Mouse (Mus musculus): ENCODE results near the gene Rpl11. TPM values are rescaled to one million over a fixed set of nuclear protein-coding genes. Genes with fewer than 3 reads are reported as not detected.
"Not testable (repeated sequence)": the region's sequence is repeated elsewhere in the genome, so short reads cannot be mapped to it uniquely, and the experiment has no call there.

Rpl11 gene
- total RNA-seq (2021) (100 to 1,000 TPM; 259 to 288 TPM), polyA plus RNA-seq (2012; rRNA removed) (132 and 186 TPM in 2 replicates)
- long read RNA-seq, transcript Rpl11-201 (6 exons, 833 nt), result major isoform, 146 of 167 reads
- long read RNA-seq, transcript Rpl11-204 (2 exons, 317 nt), result minor isoform, 9 of 167 reads
- long read RNA-seq, partial matches to known transcripts, result 3 of 167 reads
- long read RNA-seq, other reads (novel, unspliced or antisense), result 5 of 167 reads

- WGBS, result under 1% methylated on average over 21 of the region's 21 CpGs
- Histone ChIP-seq H3K4me3 (peak within 1 kb of the TSS; percentile 92), H3K36me3 (ENCODE audit: control insufficient read depth, insufficient read depth, low read length) (peaks cover 7% of the 10 kb centered on the region), H3K79me2 (replicated peaks; ENCODE audit: control insufficient read depth, insufficient read depth, low read length) (no peaks in the 10 kb centered on the region; the same call in 1 of the 2 replicates), H3K4me1 (ENCODE audit: control insufficient read depth, insufficient read depth, low read length) (peaks cover 5% of the 10 kb centered on the region), H3K9ac (ENCODE audit: low read depth, low read length) (peak within 1 kb of the TSS; percentile 97), H3K27me3 (ENCODE audit: control insufficient read depth, insufficient read depth, low read length) (no peaks in the 10 kb centered on the region), H3K27ac (peak within 1 kb of the TSS; percentile 87)
- peak; percentile 93 for DNase-seq
- intact Hi-C loops (cut with DNase I), result loop anchor here (2.0 to 5.0 kb wide), 5 partner anchors 32 to 550 kb away; partner anchors contain the start of genes Eloa, Gale, Kdm1a and Pithd1
- TF ChIP-seq CTCF (IDR thresholded peaks at IDR 0.05), result peak; percentile 97
- peak; percentile 94 for TF ChIP-seq POLR2A (IDR thresholded peaks at IDR 0.05; ENCODE audit: insufficient read depth, low read depth, low read length)
- peak; percentile 81 for TF ChIP-seq EP300 (IDR thresholded peaks at IDR 0.05; ENCODE audit: insufficient read depth, low read depth, low read length)
Measured at GRCm38 (mm10) chr4:136053247-136053596, at the start of gene Rpl11. Rpl11 (minus strand) TSS chr4:136053428.

DNA sequence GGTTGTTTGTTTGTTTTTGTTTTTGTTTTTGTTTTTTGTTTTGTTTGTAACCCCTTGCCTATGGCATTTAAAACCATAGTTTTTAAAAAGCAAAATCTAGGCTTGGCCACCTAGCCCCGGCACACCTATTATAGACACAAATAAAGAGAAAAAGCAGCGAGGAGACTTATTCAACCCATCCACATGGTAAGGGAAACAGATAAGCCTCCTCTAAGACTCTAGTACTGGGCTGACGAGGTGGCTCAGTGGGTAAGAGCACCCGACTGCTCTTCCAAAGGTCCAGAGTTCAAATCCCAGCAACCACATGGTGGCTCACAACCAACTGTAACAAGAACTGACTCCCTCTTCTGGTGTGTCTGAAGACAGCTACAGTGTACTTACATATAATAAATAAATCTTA, 48.5 kb upstream of the Rpl11 start:
- H3K4me3 ChIP-seq; H3K4me1 ChIP-seq (ENCODE audit: control insufficient read depth, insufficient read depth, low read length); H3K27me3 ChIP-seq (ENCODE audit: control insufficient read depth, insufficient read depth, low read length); DNase-seq; H3K27ac ChIP-seq; intact Hi-C loops (cut with DNase I); H3K9ac ChIP-seq (ENCODE audit: low read depth, low read length); H3K36me3 ChIP-seq (ENCODE audit: control insufficient read depth, insufficient read depth, low read length); H3K79me2 ChIP-seq (replicated peaks; ENCODE audit: control insufficient read depth, insufficient read depth, low read length): not testable (repeated sequence)
- WGBS, result 81% methylated on average over 4 of the region's 4 CpGs

DNA sequence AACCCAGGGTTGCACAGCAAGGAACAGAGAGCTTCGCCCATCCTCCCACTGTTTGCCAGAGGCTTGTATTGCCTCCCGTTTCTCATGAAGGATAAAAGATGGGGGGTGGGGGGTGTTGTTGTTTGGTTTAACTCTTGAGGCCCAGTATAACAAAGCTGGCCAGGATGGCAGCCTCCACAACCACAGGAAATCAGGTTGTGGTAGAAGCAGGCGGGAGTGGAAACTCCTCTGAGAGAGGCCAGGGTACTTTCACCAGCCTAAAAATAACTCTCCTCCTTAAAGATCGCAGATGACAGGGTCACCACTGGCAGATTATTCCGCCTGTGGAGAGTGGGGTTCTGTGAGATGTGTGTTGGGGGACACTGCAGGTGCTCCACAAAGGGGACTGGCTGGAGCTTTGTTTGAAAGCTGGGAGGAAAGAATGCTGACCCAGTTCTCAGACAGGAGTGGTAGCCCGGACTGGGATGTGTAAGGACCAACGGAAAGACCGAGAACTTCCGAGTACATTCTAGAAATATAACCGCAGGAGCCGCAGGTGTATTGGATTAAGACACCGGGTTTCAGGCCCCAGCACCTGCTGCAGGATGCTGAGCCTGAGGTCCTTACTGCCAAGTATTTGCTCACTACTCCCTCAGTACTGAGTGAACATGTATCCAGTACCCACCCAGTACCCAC, 47.3 kb upstream of the Rpl11 start:
- H3K27ac ChIP-seq, result no peak overlapping the region
- H3K27me3 ChIP-seq (ENCODE audit: control insufficient read depth, insufficient read depth, low read length), result no peaks in the 10 kb centered on the region
- no peak overlapping the region for H3K4me3 ChIP-seq
- H3K36me3 ChIP-seq (ENCODE audit: control insufficient read depth, insufficient read depth, low read length), result no peaks in the 10 kb centered on the region
- H3K79me2 ChIP-seq (replicated peaks; ENCODE audit: control insufficient read depth, insufficient read depth, low read length), result no peaks in the 10 kb centered on the region
- 53% methylated on average over 12 of the region's 12 CpGs for WGBS
- no peak overlapping the region for H3K9ac ChIP-seq (ENCODE audit: low read depth, low read length)
- intact Hi-C loops (cut with DNase I), result no loop called here
- no peak for TF ChIP-seq CTCF (IDR thresholded peaks at IDR 0.05)
- no peak for TF ChIP-seq POLR2A (IDR thresholded peaks at IDR 0.05; ENCODE audit: insufficient read depth, low read depth, low read length)
- no peak for TF ChIP-seq EP300 (IDR thresholded peaks at IDR 0.05; ENCODE audit: insufficient read depth, low read depth, low read length)
- no peaks in the 10 kb centered on the region for H3K4me1 ChIP-seq (ENCODE audit: control insufficient read depth, insufficient read depth, low read length)
- DNase-seq, result no peak

GRCm38 (mm10) chr4:136098446-136098845, 45.2 kb upstream of the Rpl11 start:
- TF ChIP-seq EP300 (IDR thresholded peaks at IDR 0.05; ENCODE audit: insufficient read depth, low read depth, low read length), result no peak
- no peak for TF ChIP-seq CTCF (IDR thresholded peaks at IDR 0.05)
- no peak for TF ChIP-seq POLR2A (IDR thresholded peaks at IDR 0.05; ENCODE audit: insufficient read depth, low read depth, low read length)
- Histone ChIP-seq H3K79me2 (replicated peaks; ENCODE audit: control insufficient read depth, insufficient read depth, low read length) (no peaks in the 10 kb centered on the region), H3K4me1 (ENCODE audit: control insufficient read depth, insufficient read depth, low read length) (no peaks in the 10 kb centered on the region), H3K36me3 (ENCODE audit: control insufficient read depth, insufficient read depth, low read length) (no peaks in the 10 kb centered on the region), H3K27me3 (ENCODE audit: control insufficient read depth, insufficient read depth, low read length) (no peaks in the 10 kb centered on the region), H3K27ac (no peak overlapping the region), H3K9ac (ENCODE audit: low read depth, low read length) (no peak overlapping the region), H3K4me3 (no peak overlapping the region)
- no peak for DNase-seq
- intact Hi-C loops (cut with DNase I), result no loop called here
- WGBS, result 94% methylated on average over 3 of the region's 3 CpGs

GRCm38 (mm10) chr4:136096446-136097113, 43.4 kb upstream of the Rpl11 start:
- no peaks in the 10 kb centered on the region for H3K79me2 ChIP-seq (replicated peaks; ENCODE audit: control insufficient read depth, insufficient read depth, low read length)
- intact Hi-C loops (cut with DNase I), result no loop called here
- H3K4me1 ChIP-seq (ENCODE audit: control insufficient read depth, insufficient read depth, low read length), result no peaks in the 10 kb centered on the region
- TF ChIP-seq EP300 (IDR thresholded peaks at IDR 0.05; ENCODE audit: insufficient read depth, low read depth, low read length) (no peak), POLR2A (IDR thresholded peaks at IDR 0.05; ENCODE audit: insufficient read depth, low read depth, low read length) (no peak), CTCF (IDR thresholded peaks at IDR 0.05) (no peak)
- H3K36me3 ChIP-seq (ENCODE audit: control insufficient read depth, insufficient read depth, low read length), result no peaks in the 10 kb centered on the region
- H3K9ac ChIP-seq (ENCODE audit: low read depth, low read length), result no peak overlapping the region
- H3K27ac ChIP-seq, result no peak overlapping the region
- DNase-seq, result no peak
- no peaks in the 10 kb centered on the region for H3K27me3 ChIP-seq (ENCODE audit: control insufficient read depth, insufficient read depth, low read length)
- WGBS, result 56% methylated on average over 11 of the region's 11 CpGs
- no peak overlapping the region for H3K4me3 ChIP-seq

All from heart, adult 2 months (tissue).